In the genomic region with DNA sequence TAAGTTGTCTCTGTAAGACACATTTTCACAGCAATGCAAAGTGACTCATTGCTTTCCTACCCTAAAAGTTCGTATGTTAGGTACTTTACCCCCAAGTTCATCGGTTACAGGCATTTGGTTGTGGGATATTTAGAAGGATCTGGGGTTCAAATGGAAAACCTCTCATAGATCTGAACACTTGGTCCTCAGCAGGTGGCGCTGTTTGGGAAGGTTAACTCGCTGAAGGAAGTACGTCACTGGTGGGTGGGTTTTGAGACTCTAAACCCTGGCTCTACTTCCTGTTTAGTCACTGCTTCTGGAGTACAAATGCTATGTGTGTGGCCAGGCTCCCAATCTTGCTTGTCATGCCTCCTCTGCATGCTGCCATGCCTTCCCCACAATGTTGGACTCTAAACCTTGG, we compare ENCODE assay signal across 11 mouse cellular contexts.
DNase-seq lines count a peak whose midpoint lies in the region; TF ChIP-seq lines count a peak whose summit lies in the region.
"Had no signal": no experiment of that assay in that cellular context is flagged by ENCODE, and none has a peak within 500 bp of the region (broad histone marks: within the 10 kb centered on the region; RNA-seq: fewer than 3 reads in every experiment).

No protein-coding gene starts in this region.

- no peaks in the 10 kb centered on the region for H3K27me3 ChIP-seq in MEL (ENCODE audit: control insufficient read depth in 1 of 2, insufficient read depth in 2 of 2, low read length in 2 of 2)
- H3K27me3 ChIP-seq in embryonic facial prominence, embryonic 10.5 days (replicated peaks; ENCODE audit: low read depth, poor library complexity, severe bottlenecking), result no peaks in the 10 kb centered on the region
- H3K27me3 ChIP-seq: CH12.LX had no signal

- peak; percentile 37 for TF ChIP-seq CTCF in gastrocnemius, adult 2 months (IDR thresholded peaks at IDR 0.05)
- TF ChIP-seq CTCF in left cerebral cortex, adult 2 months (IDR thresholded peaks at IDR 0.05), result peak; percentile 23
- TF ChIP-seq CTCF in MEL (IDR thresholded peaks at IDR 0.05 in 2 of 3, conservative IDR thresholded peaks at IDR 0.05 in 1 of 3; ENCODE audit: control insufficient read depth in 1 of 3, insufficient read depth in 1 of 3, low read depth in 2 of 3, low read length in 3 of 3, poor library complexity in 1 of 3, severe bottlenecking in 1 of 3), result no peak

- no peak for TF ChIP-seq EP300 in MEL (IDR thresholded peaks at IDR 0.05; ENCODE audit: low read depth in 1 of 2, low read length in 2 of 2)

- H3K9me3 ChIP-seq in MEL (replicated peaks; ENCODE audit: insufficient read depth, low read length), result no peaks in the 10 kb centered on the region
- H3K9me3 ChIP-seq in embryonic facial prominence, embryonic 10.5 days, result no peaks in the 10 kb centered on the region
- H3K9me3 ChIP-seq: midbrain, embryonic 10.5 days had no signal

- no peak overlapping the region for H3K9ac ChIP-seq in MEL (ENCODE audit: control insufficient read depth, low read depth, low read length, poor library complexity, severe bottlenecking)

- WGBS in embryonic facial prominence, embryonic 10.5 days, result 80% methylated on average over 5 of the region's 5 CpGs

- no peaks in the 10 kb centered on the region for H3K4me1 ChIP-seq in MEL (ENCODE audit: control insufficient read depth in 1 of 2, insufficient read depth in 2 of 2, low read length in 2 of 2)
- H3K4me1 ChIP-seq in embryonic facial prominence, embryonic 10.5 days, result no peaks in the 10 kb centered on the region

- H3K4me3 ChIP-seq in gastrocnemius, adult 2 months, result no peak overlapping the region
- H3K4me3 ChIP-seq in left cerebral cortex, adult 2 months, result no peak overlapping the region
- no peak overlapping the region for H3K4me3 ChIP-seq in MEL (ENCODE audit: control insufficient read depth in 1 of 2, insufficient read depth in 1 of 2, low read depth in 2 of 2, low read length in 2 of 2)
- H3K4me3 ChIP-seq in embryonic facial prominence, embryonic 10.5 days, result no peak overlapping the region
- H3K4me3 ChIP-seq: erythroblast, embryonic 14.5 days; midbrain, embryonic 10.5 days had no signal

- no peaks in the 10 kb centered on the region for H3K36me3 ChIP-seq in MEL (ENCODE audit: control insufficient read depth in 1 of 2, insufficient read depth in 2 of 2, low read length in 2 of 2)
- H3K36me3 ChIP-seq in embryonic facial prominence, embryonic 10.5 days (replicated peaks), result no peaks in the 10 kb centered on the region
- H3K36me3 ChIP-seq: midbrain, embryonic 10.5 days had no signal

- no peak for DNase-seq in gastrocnemius, adult 2 months
- DNase-seq in gastrocnemius, postnatal 10 days, result no peak
- DNase-seq in left cerebral cortex, adult 2 months (ENCODE audit: extremely low spot score in 1 of 2, low spot score in 2 of 2), result no peak
- no peak for DNase-seq in left cerebral cortex, postnatal 14 days (ENCODE audit: low spot score in 2 of 2)
- DNase-seq in MEL (ENCODE audit: low read depth, low spot score), result peak; percentile 3
- DNase-seq in embryonic facial prominence, embryonic 10.5 days (ENCODE audit: low spot score), result peak; percentile 30
- no peak for DNase-seq in right cerebral cortex, adult 18-20 months
- DNase-seq: gastrocnemius, postnatal 25 days had no signal

- no peak for TF ChIP-seq RAD21 in MEL (IDR thresholded peaks at IDR 0.05; ENCODE audit: low read depth, low read length)

- no peak for TF ChIP-seq POLR2A in MEL (IDR thresholded peaks at IDR 0.05; ENCODE audit: control insufficient read depth in 1 of 2, insufficient read depth in 1 of 2, low read depth in 1 of 2, low read length in 2 of 2, poor library complexity in 1 of 2)

- no peak overlapping the region for H3K27ac ChIP-seq in gastrocnemius, adult 2 months
- H3K27ac ChIP-seq in left cerebral cortex, adult 2 months, result no peak overlapping the region
- H3K27ac ChIP-seq in MEL (ENCODE audit: control insufficient read depth, low read depth, low read length), result no peak overlapping the region
- no peak overlapping the region for H3K27ac ChIP-seq in embryonic facial prominence, embryonic 10.5 days (replicated peaks)
- H3K27ac ChIP-seq: midbrain, embryonic 10.5 days had no signal

- H3K79me2 ChIP-seq in MEL (ENCODE audit: control insufficient read depth, insufficient read depth, low read length, poor library complexity), result no peaks in the 10 kb centered on the region

- intact Hi-C loops in gastrocnemius, adult 2 months (cut with DNase I), result loop anchor here (5.0 to 10.0 kb wide), 2 partner anchors 189 to 247 kb away; no protein-coding TSS in a partner anchor
- intact Hi-C loops in left cerebral cortex, adult 2 months (cut with DNase I), result loop anchor here (5.0 kb wide), 1 partner anchor 82 kb away; no protein-coding TSS in a partner anchor
- intact Hi-C loops in left cerebral cortex, postnatal 14 days (cut with DNase I), result no loop called here

TF ChIP-seq in MEL, 35 proteins besides CTCF, POLR2A, EP300 and RAD21:
- TF ChIP-seq ZMIZ1 (IDR thresholded peaks at IDR 0.05; ENCODE audit: low read depth, low read length) (no peak), MYB (IDR thresholded peaks at IDR 0.05; ENCODE audit: low read depth, low read length) (no peak), TBP (IDR thresholded peaks at IDR 0.05; ENCODE audit: low read depth, low read length) (no peak), ZKSCAN1 (IDR thresholded peaks at IDR 0.05; ENCODE audit: low read depth, low read length) (no peak), KAT2A (conservative IDR thresholded peaks at IDR 0.05; ENCODE audit: low read depth, low read length) (no peak), NRF1 (IDR thresholded peaks at IDR 0.05; ENCODE audit: insufficient read depth, low read depth, low read length, poor library complexity, severe bottlenecking) (no peak), BHLHE40 (IDR thresholded peaks at IDR 0.05; ENCODE audit: borderline replicate concordance, low read depth, low read length) (no peak), RCOR1 (IDR thresholded peaks at IDR 0.05; ENCODE audit: low read depth, low read length) (no peak), ZNF384 (IDR thresholded peaks at IDR 0.05; ENCODE audit: low read depth, low read length) (no peak)
TF ChIP-seq in MEL: peak in this region for 0.

Comparison
In these comparisons a context has a peak if more than half of its experiments do, and no peak if none do; other contexts are left out.
1. DNase-seq: peak in MEL (single experiment) and embryonic facial prominence, embryonic 10.5 days (single experiment); none in gastrocnemius, adult 2 months (single experiment), gastrocnemius, postnatal 10 days (single experiment), left cerebral cortex, adult 2 months (0 of 2), left cerebral cortex, postnatal 14 days (0 of 2) and right cerebral cortex, adult 18-20 months (single experiment).
2. CTCF ChIP-seq: peak in gastrocnemius, adult 2 months (single experiment) and left cerebral cortex, adult 2 months (single experiment); none in MEL (0 of 3).